Mouse (Mus musculus) forebrain, embryonic 14.5 days (tissue): ENCODE measurements around the gene Lce3a. TPM values are rescaled to one million over a fixed set of nuclear protein-coding genes. Genes with fewer than 3 reads are reported as not detected.

ENCODE experiments used
- ATAC-seq: fragments of 200-750 bp; cut with Nextera tagmentation; 2 replicates; pipeline ENCODE4 v1.8.0; 2017; ENCODE audit warnings: mild to moderate bottlenecking, moderate library complexity
- DNase-seq: peaks from one replicate; pipeline ENCODE4 v3.0.0-alpha.2; 2015; ENCODE audit warnings: low spot score
- H3K27ac ChIP-seq: fragments of 300-500 bp; sonication (generic); 2 replicates; pipeline ENCODE4 v1.5.1; 2014; ENCODE audit warnings: low read depth, mild to moderate bottlenecking, control low read depth, low read length, moderate library complexity
- H3K27me3 ChIP-seq: fragments of 300-500 bp; sonication (generic); replicated peaks from 2 replicates; pipeline ENCODE4 v1.6.1; 2014; ENCODE audit warnings: low read length, control low read depth, mixed read lengths; ENCODE audit not compliant: control insufficient read depth, insufficient read depth
- H3K36me3 ChIP-seq: fragments of 300-500 bp; sonication (generic); 2 replicates; pipeline ENCODE4 v1.6.1; 2014; ENCODE audit warnings: low read length, control low read depth; ENCODE audit not compliant: control insufficient read depth, insufficient read depth
- H3K4me1 ChIP-seq: fragments of 300-500 bp; sonication (generic); 2 replicates; pipeline ENCODE4 v1.6.1; 2014; ENCODE audit warnings: antibody characterized with exemption, low read length, control low read depth; ENCODE audit not compliant: control insufficient read depth, insufficient read depth
- H3K4me2 ChIP-seq: fragments of 300-500 bp; sonication (generic); 2 replicates; pipeline ENCODE4 v1.6.1; 2014; ENCODE audit warnings: mild to moderate bottlenecking, control low read depth, low read length
- H3K4me3 ChIP-seq: fragments of 300-500 bp; sonication (generic); 2 replicates; pipeline ENCODE4 v1.5.1; 2014; ENCODE audit warnings: low read depth, low read length, control low read depth
- H3K9ac ChIP-seq: fragments of 300-500 bp; sonication (generic); 2 replicates; pipeline ENCODE4 v1.6.1; 2014; ENCODE audit warnings: mild to moderate bottlenecking, low read length, control low read depth, moderate library complexity
- H3K9me3 ChIP-seq: fragments of 300-500 bp; sonication (generic); replicated peaks from 2 replicates; pipeline ENCODE4 v1.6.1; 2016; ENCODE audit warnings: low read length, control low read depth, mixed read lengths; ENCODE audit not compliant: control insufficient read depth
- WGBS: fragments of 180-500 bp; shearing (Covaris S2); extraction: QIAGEN DNeasy Blood & Tissue Kit; methylation state at CpG from one replicate; pipeline ENCODE4 v1.1.7; 2014; 5-methylcytosine and 5-hydroxymethylcytosine counted together
- polyA plus RNA-seq: library from polyadenylated mRNA; unstranded; fragments of >200 nt; fragmentation: Nextera tagmentation; extraction: Ambion mirVana; gene quantifications from 2 replicates; pipeline ENCODE4 v1.2.1, GENCODE M21; 2014

Gene Lce3a
- polyA plus RNA-seq, 1 experiment from 2014 or later, result not detected

DNA sequence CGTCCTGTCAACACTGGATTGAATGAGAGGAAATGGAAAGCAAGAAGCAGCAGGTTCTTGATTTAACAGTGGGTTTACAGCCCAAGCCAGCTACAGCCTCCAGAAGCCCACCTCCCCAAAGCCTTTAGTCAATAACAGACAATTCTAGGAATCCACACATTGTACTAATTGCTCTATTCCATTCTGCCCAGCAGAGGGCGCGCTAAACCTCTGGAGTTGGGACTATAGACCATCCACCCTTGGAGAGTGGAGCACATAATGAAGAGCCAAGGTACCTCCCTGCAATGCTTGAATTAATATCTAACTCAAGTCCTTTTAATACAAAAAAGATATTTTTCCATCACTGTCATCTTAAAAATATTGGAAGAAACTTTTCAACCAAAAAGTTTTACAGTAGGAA is 23.0 kb downstream of the Lce3a start:
- ATAC-seq (no peak), DNase-seq (peak; percentile 27)
- no peaks in the 10 kb centered on the region for H3K36me3 ChIP-seq
- H3K4me2 ChIP-seq, result no peak overlapping the region
- no peaks in the 10 kb centered on the region for H3K9me3 ChIP-seq
- 23% methylated on average over 3 of the region's 3 CpGs for WGBS
- H3K4me3 ChIP-seq, result no peak overlapping the region
- no peaks in the 10 kb centered on the region for H3K4me1 ChIP-seq
- no peak overlapping the region for H3K9ac ChIP-seq
- H3K27ac ChIP-seq, result no peak overlapping the region
- no peaks in the 10 kb centered on the region for H3K27me3 ChIP-seq

GRCm38 (mm10) chr3:92894489-92894888 is 31.5 kb downstream of the Lce3a start:
- no peaks in the 10 kb centered on the region for H3K27me3 ChIP-seq
- H3K4me3 ChIP-seq, result no peak overlapping the region
- DNase-seq (no peak), ATAC-seq (no peak)
- no peak overlapping the region for H3K9ac ChIP-seq
- H3K9me3 ChIP-seq, result no peaks in the 10 kb centered on the region
- H3K4me2 ChIP-seq, result no peak overlapping the region
- H3K4me1 ChIP-seq, result no peaks in the 10 kb centered on the region
- no peak overlapping the region for H3K27ac ChIP-seq
- WGBS, result 52% methylated on average over 1 of the region's 1 CpGs
- H3K36me3 ChIP-seq, result no peaks in the 10 kb centered on the region

DNA sequence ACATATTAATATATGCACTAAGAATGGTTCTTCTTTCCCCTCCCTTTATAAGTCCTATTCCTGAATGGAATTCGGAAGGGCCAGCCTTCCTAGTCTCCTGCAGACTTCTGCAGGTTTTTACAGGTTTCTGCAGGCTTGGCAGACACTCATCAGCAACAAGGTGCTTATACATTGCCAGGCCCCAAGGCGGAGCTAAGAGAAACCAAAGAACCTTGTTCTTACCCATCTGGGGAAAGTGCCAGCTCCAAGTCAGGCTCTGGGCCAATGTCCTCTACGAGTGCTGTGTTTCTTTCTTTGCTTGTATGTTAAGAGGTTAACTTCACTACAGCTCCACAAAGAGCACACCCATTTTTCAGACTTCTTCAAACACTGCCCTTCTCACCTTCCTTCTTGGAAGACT is 32.0 kb downstream of the Lce3a start:
- DNase-seq, result peak; percentile 8

More for the DNA sequence above, 32.0 kb downstream of the Lce3a start:
- Histone ChIP-seq H3K4me2 (no peak overlapping the region), H3K27ac (no peak overlapping the region), H3K4me1 (no peaks in the 10 kb centered on the region), H3K4me3 (no peak overlapping the region), H3K27me3 (no peaks in the 10 kb centered on the region), H3K9me3 (no peaks in the 10 kb centered on the region), H3K9ac (no peak overlapping the region), H3K36me3 (no peaks in the 10 kb centered on the region)
- 60% methylated on average over 3 of the region's 3 CpGs for WGBS
- ATAC-seq, result no peak

Other genes with a start within 250 kb of the Lce3a start
- gene Lce1c, start 247.0 kb downstream of the Lce3a start, polyA plus RNA-seq, result not detected in 2 replicates
- gene Lce1d, start 239.0 kb downstream of the Lce3a start, polyA plus RNA-seq, result not detected in 2 replicates
- gene Lce1e, start 217.2 kb downstream of the Lce3a start, polyA plus RNA-seq, result not detected in 2 replicates
- gene Lce1f, start 205.9 kb downstream of the Lce3a start, polyA plus RNA-seq, result not detected in 2 replicates
- gene Gm38119, start 187.1 kb downstream of the Lce3a start, polyA plus RNA-seq, result not detected in 2 replicates
- gene Lce1g, start 173.9 kb downstream of the Lce3a start, polyA plus RNA-seq, result not detected in 2 replicates
- gene Lce1h, start 161.2 kb downstream of the Lce3a start, polyA plus RNA-seq, result not detected in 2 replicates
- gene Lce1i, start 147.3 kb downstream of the Lce3a start, polyA plus RNA-seq, result not detected in 2 replicates
- gene Lce1j, start 135.7 kb downstream of the Lce3a start, polyA plus RNA-seq, result not detected in 2 replicates
- not detected in 2 replicates for gene Lce1k, start 118.3 kb downstream of the Lce3a start, polyA plus RNA-seq
- gene Kprp, start 99.0 kb downstream of the Lce3a start, polyA plus RNA-seq, result not detected in 2 replicates
- gene Lce1l, start 74.9 kb downstream of the Lce3a start, polyA plus RNA-seq, result not detected in 2 replicates
- not detected in 2 replicates for gene 2310050C09Rik, start 56.0 kb downstream of the Lce3a start, polyA plus RNA-seq
- gene Lce3b, start 6.7 kb upstream of the Lce3a start, polyA plus RNA-seq, result not detected in 2 replicates
- not detected in 2 replicates for gene Lce3c, start 18.3 kb upstream of the Lce3a start, polyA plus RNA-seq
- gene Lce3d, start 31.2 kb upstream of the Lce3a start, polyA plus RNA-seq, result not detected in 2 replicates
- not detected in 2 replicates for gene Lce3e, start 40.8 kb upstream of the Lce3a start, polyA plus RNA-seq
- gene Lce3f, start 66.0 kb upstream of the Lce3a start, polyA plus RNA-seq, result not detected in 2 replicates
- 0.25 TPM in 1 of 2 replicates, not detected in the other for gene Crct1, start 89.5 kb upstream of the Lce3a start, polyA plus RNA-seq
- gene Lce1m, start 92.8 kb upstream of the Lce3a start, polyA plus RNA-seq, result not detected in 2 replicates
- gene Gm4858, start 142.6 kb upstream of the Lce3a start, polyA plus RNA-seq, result not detected in 2 replicates
- gene Crnn, start 218.6 kb upstream of the Lce3a start, polyA plus RNA-seq, result not detected in 2 replicates